Mouse (Mus musculus): ENCODE results near the gene Tbc1d9b. TPM values are rescaled to one million over a fixed set of nuclear protein-coding genes. Genes with fewer than 3 reads are reported as not detected.

Tbc1d9b gene
- polyA plus RNA-seq, 1 experiment, result 72.3 TPM

DNA sequence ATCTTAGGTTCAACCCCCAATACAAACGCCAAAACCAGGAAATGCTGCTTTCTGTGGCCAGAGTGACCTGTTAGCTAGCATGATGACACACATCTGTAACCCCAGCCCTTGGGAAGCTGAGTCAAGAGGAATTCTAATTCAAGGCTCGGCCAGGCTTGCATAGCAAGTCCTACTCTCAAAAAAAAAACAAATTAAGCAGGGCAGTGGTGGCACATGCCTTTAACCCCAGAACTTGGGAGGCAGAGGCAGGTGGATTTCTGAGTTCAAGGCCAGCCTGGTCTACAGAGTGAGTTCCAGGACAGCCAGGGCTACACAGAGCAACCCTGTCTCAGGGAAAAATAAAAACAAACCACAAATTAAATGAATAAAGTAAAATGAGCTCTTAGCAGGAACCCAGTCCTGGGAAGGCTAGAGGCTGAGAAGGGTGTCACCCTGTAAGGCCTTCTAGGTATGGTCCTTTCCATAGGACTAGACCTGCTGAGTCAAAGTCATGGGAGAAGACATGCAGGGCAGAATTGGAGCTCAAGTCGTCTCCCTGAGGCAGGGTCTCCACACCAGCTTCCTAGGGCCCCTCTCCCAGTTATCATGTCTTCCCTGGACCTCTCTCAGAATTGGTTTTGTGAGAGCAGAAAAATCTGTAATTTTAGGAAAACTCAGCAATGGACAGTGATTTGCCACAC, 81.0 kb downstream of the Tbc1d9b start:
- Histone ChIP-seq H3K27ac (ENCODE audit: insufficient read depth, low read length) (peak overlapping the region; percentile 80), H3K4me3 (ENCODE audit: insufficient read depth, low read length) (no peak overlapping the region), H3K4me1 (ENCODE audit: control insufficient read depth, insufficient read depth, low read length) (peaks cover 18% of the 10 kb centered on the region)
- no peak for TF ChIP-seq CTCF (IDR thresholded peaks at IDR 0.05; ENCODE audit: borderline replicate concordance, insufficient read depth, low read length)
- TF ChIP-seq POLR2A (IDR thresholded peaks at IDR 0.05; ENCODE audit: low read depth, low read length), result no peak

DNA sequence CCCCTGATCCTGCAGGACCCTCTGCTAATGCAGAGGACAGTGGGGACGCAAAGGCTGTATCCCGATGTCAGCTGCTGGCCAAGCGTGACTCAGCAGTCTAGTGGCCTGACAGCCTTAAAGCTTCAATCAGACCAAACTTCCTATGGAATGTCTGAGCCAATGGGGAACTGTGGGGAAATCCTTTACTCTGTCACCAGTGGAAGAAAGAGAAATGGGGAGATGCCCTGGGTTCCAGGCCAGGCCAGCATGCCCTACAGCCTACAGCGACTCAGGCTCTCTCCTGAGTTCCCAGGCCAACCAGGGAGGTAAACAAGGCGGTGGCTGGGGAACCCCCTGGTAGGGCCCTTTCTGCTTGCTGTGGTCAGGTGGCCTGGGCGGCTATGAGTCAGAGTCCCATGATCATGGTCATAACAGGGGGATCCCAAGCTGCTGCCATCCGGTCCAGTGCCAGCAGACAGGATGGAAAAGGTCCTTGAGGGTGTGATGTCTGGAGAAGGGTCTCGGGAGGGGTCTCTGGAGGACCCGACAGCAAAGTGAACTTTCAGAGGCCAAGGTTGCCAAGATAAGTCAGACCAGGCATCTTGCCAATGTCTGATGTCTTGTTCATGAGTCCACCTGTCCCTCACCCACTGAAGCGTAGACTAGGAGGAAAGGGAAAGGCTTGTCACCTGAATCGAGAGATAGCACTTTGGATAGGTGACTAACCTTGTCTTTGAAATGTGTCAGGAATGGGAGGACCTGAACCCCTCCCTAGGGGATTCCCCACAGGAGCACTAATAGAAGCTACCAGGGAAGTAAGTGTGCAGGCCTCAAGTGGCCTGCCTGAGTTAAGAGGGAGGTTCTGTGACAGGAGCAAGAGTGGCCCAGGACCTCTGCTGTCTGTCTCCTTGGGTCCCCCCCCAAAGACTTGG, 81.9 kb downstream of the Tbc1d9b start:
- no peak for TF ChIP-seq POLR2A (IDR thresholded peaks at IDR 0.05; ENCODE audit: low read depth, low read length)
- TF ChIP-seq CTCF (IDR thresholded peaks at IDR 0.05; ENCODE audit: borderline replicate concordance, insufficient read depth, low read length), result no peak
- peaks cover 21% of the 10 kb centered on the region for H3K4me1 ChIP-seq (ENCODE audit: control insufficient read depth, insufficient read depth, low read length)

DNA sequence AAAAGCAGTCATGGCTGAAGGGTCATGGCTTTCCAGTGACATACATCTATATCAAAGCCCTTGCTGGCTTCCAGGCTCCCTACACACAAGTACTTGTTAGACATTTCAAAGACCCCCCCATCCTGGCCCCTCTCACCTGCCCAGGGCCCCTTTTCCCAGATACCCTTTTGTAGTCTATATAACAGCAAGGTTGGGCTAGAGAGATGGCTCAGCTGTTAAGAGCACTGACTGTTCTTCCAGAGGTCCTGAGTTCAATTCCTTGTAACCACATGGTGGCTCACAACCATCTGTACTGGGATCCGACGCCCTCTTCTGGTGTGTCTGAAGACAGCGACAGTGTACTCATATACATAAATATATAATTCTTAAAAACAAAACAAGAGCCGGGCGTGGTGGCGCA, 83.4 kb downstream of the Tbc1d9b start:
- H3K4me1 ChIP-seq (ENCODE audit: control insufficient read depth, insufficient read depth, low read length), result peaks cover 24% of the 10 kb centered on the region
- TF ChIP-seq CTCF (IDR thresholded peaks at IDR 0.05; ENCODE audit: borderline replicate concordance, insufficient read depth, low read length) (no peak), POLR2A (IDR thresholded peaks at IDR 0.05; ENCODE audit: low read depth, low read length) (no peak)
- no peak overlapping the region for H3K4me3 ChIP-seq (ENCODE audit: insufficient read depth, low read length)
- H3K27ac ChIP-seq (ENCODE audit: insufficient read depth, low read length), result no peak overlapping the region

More for the DNA sequence above, 81.9 kb downstream of the Tbc1d9b start:
- H3K4me3 ChIP-seq (ENCODE audit: insufficient read depth, low read length), result no peak overlapping the region
- H3K27ac ChIP-seq (ENCODE audit: insufficient read depth, low read length), result peak overlapping the region; percentile 80

DNA sequence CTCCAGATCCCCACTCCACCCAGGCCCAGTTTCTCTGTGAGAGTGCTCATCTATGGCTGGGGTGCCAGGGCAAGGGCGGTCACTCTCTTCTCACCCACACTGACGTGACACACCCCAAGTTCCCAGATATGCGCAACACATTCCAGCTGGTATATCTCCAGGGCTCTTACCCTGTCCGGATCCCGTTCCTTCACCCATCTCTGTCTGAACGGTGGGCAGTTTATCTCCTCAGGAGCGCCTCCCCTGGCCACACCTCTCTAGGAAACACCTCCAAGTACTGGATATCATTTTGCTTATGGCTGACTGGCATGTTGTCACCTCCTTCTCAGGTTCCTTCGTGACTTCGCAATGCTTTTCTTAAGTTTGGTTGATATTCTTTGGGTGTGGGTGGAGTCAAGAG, 84.4 kb downstream of the Tbc1d9b start:
- no peak for TF ChIP-seq POLR2A (IDR thresholded peaks at IDR 0.05; ENCODE audit: low read depth, low read length)
- no peak for TF ChIP-seq CTCF (IDR thresholded peaks at IDR 0.05; ENCODE audit: borderline replicate concordance, insufficient read depth, low read length)
- peaks cover 24% of the 10 kb centered on the region for H3K4me1 ChIP-seq (ENCODE audit: control insufficient read depth, insufficient read depth, low read length)
- no peak overlapping the region for H3K4me3 ChIP-seq (ENCODE audit: insufficient read depth, low read length)
- H3K27ac ChIP-seq (ENCODE audit: insufficient read depth, low read length), result no peak overlapping the region

DNA sequence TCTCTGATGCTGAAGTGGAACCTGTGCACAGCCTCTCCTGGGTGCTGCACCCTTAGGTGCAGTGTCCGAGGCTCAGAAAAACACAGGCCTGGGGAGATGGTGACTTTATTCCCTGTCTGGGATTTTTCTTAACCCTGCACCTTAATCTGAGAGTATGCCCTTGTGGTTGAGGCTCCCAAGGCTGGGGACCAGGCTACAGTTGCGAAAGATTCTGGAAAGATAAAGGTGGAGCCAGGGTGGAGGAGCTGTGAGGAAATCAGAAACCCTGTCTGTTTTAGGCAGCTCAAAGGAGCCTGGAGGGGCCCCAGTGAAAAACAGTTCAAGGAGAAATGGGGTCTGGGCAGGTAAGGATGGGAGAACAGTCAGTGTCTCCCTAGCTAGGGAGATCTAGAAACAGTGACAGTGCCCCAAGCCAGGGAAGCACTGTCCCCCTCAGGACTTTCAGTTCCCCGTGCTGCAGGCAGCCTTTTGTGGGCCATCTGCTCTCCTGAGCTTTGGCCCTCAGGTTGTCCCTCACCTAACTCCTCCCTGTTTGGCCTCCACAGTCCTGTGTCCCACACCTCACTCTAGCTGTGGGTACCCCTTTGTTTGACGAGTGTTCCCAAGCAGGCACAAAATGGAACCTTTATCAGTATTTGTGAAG, 85.6 kb downstream of the Tbc1d9b start:
- Histone ChIP-seq H3K27ac (ENCODE audit: insufficient read depth, low read length) (no peak overlapping the region), H3K4me3 (ENCODE audit: insufficient read depth, low read length) (no peak overlapping the region), H3K4me1 (ENCODE audit: control insufficient read depth, insufficient read depth, low read length) (peaks cover 23% of the 10 kb centered on the region)
- TF ChIP-seq CTCF (IDR thresholded peaks at IDR 0.05; ENCODE audit: borderline replicate concordance, insufficient read depth, low read length) (no peak), POLR2A (IDR thresholded peaks at IDR 0.05; ENCODE audit: low read depth, low read length) (no peak)

DNA sequence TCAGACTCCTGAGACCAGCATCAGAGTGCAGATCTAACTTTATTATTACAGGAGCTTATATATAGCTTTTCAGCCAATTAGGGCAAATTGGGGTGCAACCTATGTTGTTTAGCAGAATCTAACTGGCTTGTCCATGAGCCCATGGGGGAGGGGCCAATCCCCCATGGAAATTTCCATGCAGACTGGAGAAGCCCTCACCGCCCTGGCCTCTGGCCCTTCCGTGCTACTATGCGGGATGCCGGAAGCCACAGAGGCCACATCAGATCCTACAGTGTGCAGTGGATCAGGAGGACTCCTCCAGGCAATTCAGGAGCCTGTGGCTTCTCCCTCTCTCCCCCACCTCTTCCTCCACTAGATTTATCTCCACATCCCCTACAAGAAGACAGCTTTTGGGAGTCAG, 86.6 kb downstream of the Tbc1d9b start:
- H3K4me3 ChIP-seq (ENCODE audit: insufficient read depth, low read length), result no peak overlapping the region
- no peak for TF ChIP-seq CTCF (IDR thresholded peaks at IDR 0.05; ENCODE audit: borderline replicate concordance, insufficient read depth, low read length)
- TF ChIP-seq POLR2A (IDR thresholded peaks at IDR 0.05; ENCODE audit: low read depth, low read length), result no peak
- no peak overlapping the region for H3K27ac ChIP-seq (ENCODE audit: insufficient read depth, low read length)
- H3K4me1 ChIP-seq (ENCODE audit: control insufficient read depth, insufficient read depth, low read length), result peaks cover 14% of the 10 kb centered on the region

DNA sequence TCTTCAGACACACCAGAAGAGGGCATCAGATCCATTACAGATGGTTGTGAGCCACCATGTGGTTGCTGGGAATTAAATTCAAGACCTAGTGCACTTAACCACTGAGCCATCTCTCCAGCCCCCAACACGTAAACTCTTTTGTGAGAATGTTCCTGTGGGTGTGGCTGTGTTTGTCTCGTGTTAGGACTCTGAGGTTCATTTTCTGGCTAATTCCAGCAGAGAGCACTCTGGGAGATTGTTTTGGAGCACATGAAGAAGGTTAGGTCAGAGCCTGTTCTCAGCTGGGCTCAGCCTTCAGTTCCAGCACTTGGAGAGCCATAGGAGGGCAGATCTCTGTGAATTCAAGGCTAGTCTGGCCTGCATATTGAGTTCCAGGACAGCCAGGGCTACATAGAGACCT, 88.6 kb downstream of the Tbc1d9b start:
- TF ChIP-seq POLR2A (IDR thresholded peaks at IDR 0.05; ENCODE audit: low read depth, low read length) (no peak), CTCF (IDR thresholded peaks at IDR 0.05; ENCODE audit: borderline replicate concordance, insufficient read depth, low read length) (no peak)
- Histone ChIP-seq H3K27ac (ENCODE audit: insufficient read depth, low read length) (no peak overlapping the region), H3K4me3 (ENCODE audit: insufficient read depth, low read length) (no peak overlapping the region), H3K4me1 (ENCODE audit: control insufficient read depth, insufficient read depth, low read length) (peaks cover 6% of the 10 kb centered on the region; the same call in 1 of the 2 replicates)

Other genes with a start within 250 kb of the Tbc1d9b start
- gene Rasgef1c, start 229.6 kb upstream of the Tbc1d9b start, polyA plus RNA-seq (2011; ENCODE audit: insufficient read length, low read depth, missing spikeins), result not detected in 2 replicates
- 28.5 and 31.9 TPM in 2 replicates for gene Rnf130, start 106.0 kb upstream of the Tbc1d9b start, polyA plus RNA-seq (2011; ENCODE audit: insufficient read length, low read depth, missing spikeins)
- gene Mrnip, start 43.0 kb downstream of the Tbc1d9b start, polyA plus RNA-seq (2011; ENCODE audit: insufficient read length, low read depth, missing spikeins), result 2.9 and 3.7 TPM in 2 replicates
- 332 and 376 TPM in 2 replicates for gene Sqstm1, start 79.4 kb downstream of the Tbc1d9b start, polyA plus RNA-seq (2011; ENCODE audit: insufficient read length, low read depth, missing spikeins)
- 35.1 and 41.8 TPM in 2 replicates for gene Mgat4b, start 79.5 kb downstream of the Tbc1d9b start, polyA plus RNA-seq (2011; ENCODE audit: insufficient read length, low read depth, missing spikeins)
- 0.83 TPM in 1 of 2 replicates, not detected in the other for gene Ltc4s, start 107.2 kb downstream of the Tbc1d9b start, polyA plus RNA-seq (2011; ENCODE audit: insufficient read length, low read depth, missing spikeins)
- 28.9 and 37.3 TPM in 2 replicates for gene Maml1, start 160.9 kb downstream of the Tbc1d9b start, polyA plus RNA-seq (2011; ENCODE audit: insufficient read length, low read depth, missing spikeins)
- gene Canx, start 194.3 kb downstream of the Tbc1d9b start, polyA plus RNA-seq (2011; ENCODE audit: insufficient read length, low read depth, missing spikeins), result 735 and 759 TPM in 2 replicates
- gene Cby3, start 223.1 kb downstream of the Tbc1d9b start, polyA plus RNA-seq (2011; ENCODE audit: insufficient read length, low read depth, missing spikeins), result not detected in 2 replicates
- gene Hnrnph1, start 245.6 kb downstream of the Tbc1d9b start, polyA plus RNA-seq (2011; ENCODE audit: insufficient read length, low read depth, missing spikeins), result 465 and 590 TPM in 2 replicates

All from embryonic fibroblast, embryonic 13.5 days (primary cell).